Mouse (Mus musculus) MN1 (cell line): Measurements from ENCODE around the gene Cpn2.
A peak's percentile ranks its signal among the peaks of the same experiment; 100 is the strongest.

Experiments
- DNase-seq: peaks from one replicate; pipeline ENCODE4 v3.0.0-alpha.2; 2016; ENCODE audit warnings: low spot score

The Cpn2 gene

GRCm38 (mm10) chr16:30236091-30236699 lies 31.1 kb downstream of the Cpn2 start:
- peak; percentile 85 for DNase-seq

- peak; percentile 9 for DNase-seq
Observed at GRCm38 (mm10) chr16:30235577-30235976, 31.7 kb downstream of the Cpn2 start.

GRCm38 (mm10) chr16:30234636-30235546 lies 32.4 kb downstream of the Cpn2 start:
- DNase-seq, result no peak

- no peak for DNase-seq
Observed at GRCm38 (mm10) chr16:30234077-30234476, 33.2 kb downstream of the Cpn2 start.

- DNase-seq, result no peak
Observed at GRCm38 (mm10) chr16:30231882-30232604, 35.3 kb downstream of the Cpn2 start.

GRCm38 (mm10) chr16:30227352-30227751 lies 39.9 kb downstream of the Cpn2 start:
- DNase-seq, result no peak

GRCm38 (mm10) chr16:30221161-30221782 lies 46.0 kb downstream of the Cpn2 start:
- no peak for DNase-seq

GRCm38 (mm10) chr16:30215811-30216210 lies 51.5 kb downstream of the Cpn2 start:
- no peak for DNase-seq

- no peak for DNase-seq
Observed at GRCm38 (mm10) chr16:30213644-30214043, 53.7 kb downstream of the Cpn2 start.

- no peak for DNase-seq
Observed at GRCm38 (mm10) chr16:30212035-30212434, 55.3 kb downstream of the Cpn2 start.

GRCm38 (mm10) chr16:30209264-30209663 lies 58.0 kb downstream of the Cpn2 start:
- DNase-seq, result no peak

- DNase-seq, result no peak
Observed at GRCm38 (mm10) chr16:30207991-30208390, 59.3 kb downstream of the Cpn2 start.

GRCm38 (mm10) chr16:30207111-30207828 lies 60.0 kb downstream of the Cpn2 start:
- no peak for DNase-seq
